Mouse (Mus musculus) forebrain, embryonic 16.5 days (tissue): ENCODE data around the gene Igfbp7. TPM values are rescaled to one million over a fixed set of nuclear protein-coding genes. Genes with fewer than 3 reads are reported as not detected.

Experiments
- ATAC-seq: fragments of 200-750 bp; cut with Nextera tagmentation; 2 replicates; pipeline ENCODE4 v1.8.0; 2017; ENCODE audit warnings: mild to moderate bottlenecking, moderate library complexity
- H3K27ac ChIP-seq: fragments of 300-500 bp; sonication (generic); 2 replicates; pipeline ENCODE4 v1.5.1; 2014; ENCODE audit warnings: low read length, control low read depth
- H3K27me3 ChIP-seq: fragments of 300-500 bp; sonication (generic); replicated peaks from 2 replicates; pipeline ENCODE4 v1.6.1; 2014; ENCODE audit warnings: low read length; ENCODE audit not compliant: control insufficient read depth, insufficient read depth
- H3K36me3 ChIP-seq: fragments of 300-500 bp; sonication (generic); 2 replicates; pipeline ENCODE4 v1.6.1; 2014; ENCODE audit not compliant: control insufficient read depth, insufficient read depth
- H3K4me1 ChIP-seq: fragments of 300-500 bp; sonication (generic); replicated peaks from 2 replicates; pipeline ENCODE4 v1.6.1; 2014; ENCODE audit warnings: low read length; ENCODE audit not compliant: control insufficient read depth, insufficient read depth
- H3K4me2 ChIP-seq: fragments of 300-500 bp; sonication (generic); 2 replicates; pipeline ENCODE4 v1.6.1; 2014; ENCODE audit warnings: mild to moderate bottlenecking, low read length, control low read depth
- H3K4me3 ChIP-seq: fragments of 300-500 bp; sonication (generic); replicated peaks from 2 replicates; pipeline ENCODE4 v1.5.1; 2014; ENCODE audit warnings: mild to moderate bottlenecking, low read length, control low read depth
- H3K9ac ChIP-seq: fragments of 300-500 bp; sonication (generic); replicated peaks from 2 replicates; pipeline ENCODE4 v1.6.1; 2014; ENCODE audit warnings: low read depth, low read length, control low read depth
- H3K9me3 ChIP-seq: fragments of 300-500 bp; sonication (generic); 2 replicates; pipeline ENCODE4 v1.6.1; 2016; ENCODE audit warnings: low read length; ENCODE audit not compliant: control insufficient read depth
- WGBS: fragments of 180-500 bp; shearing (Covaris S2); extraction: QIAGEN DNeasy Blood & Tissue Kit; methylation state at CpG from one replicate; pipeline ENCODE4 v1.1.7; 2014; 5-methylcytosine and 5-hydroxymethylcytosine counted together
- polyA plus RNA-seq: library from polyadenylated mRNA; unstranded; fragments of >200 nt; fragmentation: Nextera tagmentation; extraction: Ambion mirVana; gene quantifications from 2 replicates; pipeline ENCODE4 v1.2.1, GENCODE M21; 2015

Gene Igfbp7
- polyA plus RNA-seq, 1 experiment from 2014 or later: 55.8 TPM

- ATAC-seq: no peak
- Histone ChIP-seq H3K4me1 (no peaks in the 10 kb centered on the region), H3K27ac (no peak overlapping the region), H3K9me3 (no peaks in the 10 kb centered on the region), H3K27me3 (0 out of 2 replicates have a peak, but pooled peaks cover 3% of the 10 kb centered on the region), H3K36me3 (no peaks in the 10 kb centered on the region), H3K4me3 (no peak overlapping the region), H3K9ac (no peak overlapping the region), H3K4me2 (no peak overlapping the region)
- WGBS: 65% methylated on average over 4 of the region's 4 CpGs
These were observed 8.8 kb downstream of the Igfbp7 start for GRCm38 (mm10) chr5:77399076-77399475.

GRCm38 (mm10) chr5:77398285-77399057 is 9.4 kb downstream of the Igfbp7 start:
- Histone ChIP-seq H3K4me1 (no peaks in the 10 kb centered on the region), H3K9ac (no peak overlapping the region), H3K4me2 (no peak overlapping the region), H3K9me3 (no peaks in the 10 kb centered on the region), H3K36me3 (no peaks in the 10 kb centered on the region), H3K4me3 (no peak overlapping the region), H3K27ac (no peak overlapping the region), H3K27me3 (0 out of 2 replicates have a peak, but pooled peaks cover 3% of the 10 kb centered on the region)
- ATAC-seq: no peak
- WGBS: 64% methylated on average over 14 of the region's 14 CpGs

- no peaks in the 10 kb centered on the region for H3K9me3 ChIP-seq
- H3K36me3 ChIP-seq: no peaks in the 10 kb centered on the region
- H3K4me3 ChIP-seq: no peak overlapping the region
- no peaks in the 10 kb centered on the region for H3K27me3 ChIP-seq
- H3K4me1 ChIP-seq: no peaks in the 10 kb centered on the region
- ATAC-seq: no peak
- no peak overlapping the region for H3K4me2 ChIP-seq
- WGBS: 67% methylated on average over 9 of the region's 9 CpGs
- H3K27ac ChIP-seq: no peak overlapping the region
- no peak overlapping the region for H3K9ac ChIP-seq
These were observed 13.7 kb downstream of the Igfbp7 start for GRCm38 (mm10) chr5:77393990-77394618.

GRCm38 (mm10) chr5:77393094-77393619 is 14.7 kb downstream of the Igfbp7 start:
- H3K9ac ChIP-seq: no peak overlapping the region
- H3K4me3 ChIP-seq: no peak overlapping the region
- no peaks in the 10 kb centered on the region for H3K4me1 ChIP-seq
- H3K4me2 ChIP-seq: no peak overlapping the region
- H3K36me3 ChIP-seq: no peaks in the 10 kb centered on the region
- no peak for ATAC-seq
- H3K9me3 ChIP-seq: no peaks in the 10 kb centered on the region
- WGBS: 86% methylated on average over 10 of the region's 10 CpGs
- no peak overlapping the region for H3K27ac ChIP-seq
- no peaks in the 10 kb centered on the region for H3K27me3 ChIP-seq

GRCm38 (mm10) chr5:77390272-77390671 is 17.6 kb downstream of the Igfbp7 start:
- no peak overlapping the region for H3K27ac ChIP-seq
- no peaks in the 10 kb centered on the region for H3K27me3 ChIP-seq
- no peak overlapping the region for H3K4me2 ChIP-seq
- H3K36me3 ChIP-seq: no peaks in the 10 kb centered on the region
- no peak for ATAC-seq
- 90% methylated on average over 2 of the region's 2 CpGs for WGBS
- H3K4me1 ChIP-seq: no peaks in the 10 kb centered on the region
- no peak overlapping the region for H3K9ac ChIP-seq
- no peak overlapping the region for H3K4me3 ChIP-seq
- H3K9me3 ChIP-seq: no peaks in the 10 kb centered on the region

GRCm38 (mm10) chr5:77388359-77388758 is 19.5 kb downstream of the Igfbp7 start:
- no peak overlapping the region for H3K27ac ChIP-seq
- no peak overlapping the region for H3K4me3 ChIP-seq
- WGBS: 91% methylated on average over 6 of the region's 6 CpGs
- ATAC-seq: no peak
- no peak overlapping the region for H3K9ac ChIP-seq
- H3K36me3 ChIP-seq: no peaks in the 10 kb centered on the region
- H3K27me3 ChIP-seq: no peaks in the 10 kb centered on the region
- no peaks in the 10 kb centered on the region for H3K4me1 ChIP-seq
- no peak overlapping the region for H3K4me2 ChIP-seq
- H3K9me3 ChIP-seq: no peaks in the 10 kb centered on the region

- H3K4me3 ChIP-seq: no peak overlapping the region
- no peak overlapping the region for H3K27ac ChIP-seq
- H3K4me1 ChIP-seq: no peaks in the 10 kb centered on the region
- 89% methylated on average over 8 of the region's 8 CpGs for WGBS
- ATAC-seq: no peak
- H3K4me2 ChIP-seq: no peak overlapping the region
- H3K27me3 ChIP-seq: no peaks in the 10 kb centered on the region
- no peak overlapping the region for H3K9ac ChIP-seq
- no peaks in the 10 kb centered on the region for H3K9me3 ChIP-seq
- H3K36me3 ChIP-seq: no peaks in the 10 kb centered on the region
These were observed 20.5 kb downstream of the Igfbp7 start for GRCm38 (mm10) chr5:77387414-77387704.

- Histone ChIP-seq H3K27me3 (no peaks in the 10 kb centered on the region), H3K4me1 (no peaks in the 10 kb centered on the region), H3K9me3 (no peaks in the 10 kb centered on the region), H3K27ac (no peak overlapping the region), H3K4me3 (no peak overlapping the region), H3K36me3 (no peaks in the 10 kb centered on the region), H3K9ac (no peak overlapping the region), H3K4me2 (no peak overlapping the region)
- WGBS: 78% methylated on average over 10 of the region's 10 CpGs
- ATAC-seq: no peak
These were observed 21.0 kb downstream of the Igfbp7 start for GRCm38 (mm10) chr5:77386596-77387413.

- Histone ChIP-seq H3K36me3 (no peaks in the 10 kb centered on the region), H3K4me1 (no peaks in the 10 kb centered on the region), H3K9me3 (no peaks in the 10 kb centered on the region), H3K27me3 (no peaks in the 10 kb centered on the region), H3K4me3 (no peak overlapping the region), H3K4me2 (no peak overlapping the region), H3K9ac (no peak overlapping the region), H3K27ac (no peak overlapping the region)
- no peak for ATAC-seq
- WGBS: 90% methylated on average over 6 of the region's 6 CpGs
These were observed 21.8 kb downstream of the Igfbp7 start for GRCm38 (mm10) chr5:77385900-77386595.
